ENCODE assay signal across 8 mouse cellular contexts in the genomic region with DNA sequence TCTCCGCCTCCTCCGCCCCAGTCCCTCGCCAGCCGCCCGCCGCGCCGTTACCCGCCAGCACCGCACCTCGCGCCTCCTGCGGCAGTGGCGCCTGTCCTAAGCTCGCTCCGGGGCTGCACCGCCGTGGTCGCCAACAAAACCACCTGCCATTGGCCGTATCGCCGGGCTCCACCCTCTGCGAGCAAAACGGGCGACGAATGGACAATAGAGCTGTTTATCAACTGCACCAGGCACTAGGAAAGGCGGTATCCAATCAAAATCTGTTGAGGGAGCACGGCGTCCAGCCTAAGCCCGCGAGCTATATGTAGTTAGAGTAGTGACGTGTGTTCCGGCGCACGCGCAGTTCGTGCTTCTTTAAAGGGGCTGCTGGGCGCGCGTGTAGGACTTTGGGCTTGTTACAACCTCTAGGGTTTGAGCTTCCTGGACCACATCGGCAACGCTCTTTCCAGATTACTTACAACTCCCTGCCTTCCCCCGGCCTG. TPM values are rescaled to one million over a fixed set of nuclear protein-coding genes. Genes with fewer than 3 reads are reported as not detected.
DNase-seq lines count a peak whose midpoint lies in the region; ATAC-seq and TF ChIP-seq lines count a peak whose summit lies in the region.

A gene (minus strand): TSS at position 131 of the 482 bp plus-strand sequence.

- intact Hi-C loops in heart, postnatal 36 days (cut with DNase I) = no loop called here

- H3K4me1 ChIP-seq in G1E (ENCODE audit: insufficient read depth, low read depth, low read length) = peaks cover 61% of the 10 kb centered on the region
- H3K4me1 ChIP-seq in forebrain, embryonic 16.5 days (replicated peaks; ENCODE audit: control insufficient read depth, insufficient read depth, low read length) = peaks cover 17% of the 10 kb centered on the region
- H3K4me1 ChIP-seq in lung, embryonic 14.5 days (ENCODE audit: insufficient read depth) = peaks cover 8% of the 10 kb centered on the region
- H3K4me1 ChIP-seq in olfactory bulb, adult 2 months (ENCODE audit: control insufficient read depth, insufficient read depth, low read length) = peaks cover 2% of the 10 kb centered on the region
- 0 out of 2 replicates have a peak, but pooled peaks cover 2% of the 10 kb centered on the region for H3K4me1 ChIP-seq in thymus, adult 2 months (replicated peaks; ENCODE audit: control insufficient read depth, insufficient read depth, low read length)

- WGBS in forebrain, embryonic 16.5 days = under 1% methylated on average over 41 of the region's 43 CpGs
- WGBS in lung, embryonic 14.5 days = under 1% methylated on average over 40 of the region's 43 CpGs
- WGBS in olfactory bulb, adult 2 months = under 1% methylated on average over 43 of the region's 43 CpGs
- under 1% methylated on average over 43 of the region's 43 CpGs for WGBS in thymus, adult 2 months

- DNase-seq in G1E (ENCODE audit: low spot score) = peak; percentile 99
- DNase-seq in cerebellum, adult 18-20 months = peak; percentile 97 to 100
- DNase-seq in heart, postnatal 36 days = peak; percentile 100
- DNase-seq in layer of hippocampus, adult 2 months (ENCODE audit: low spot score in 2 of 2) = peak; percentile 97 to 99
- DNase-seq in lung, embryonic 14.5 days = peak; percentile 100
- peak; percentile 99 for DNase-seq in thymus, adult 2 months

- ATAC-seq in G1E (ENCODE audit: extremely low read depth, insufficient number of reproducible peaks, low FRiP score, poor library complexity, severe bottlenecking) = peak; percentile 99
- peak; percentile 99 for ATAC-seq in forebrain, embryonic 16.5 days
- ATAC-seq in lung, embryonic 14.5 days (ENCODE audit: insufficient read depth) = peak; percentile 100

- H3K27me3 ChIP-seq in G1E (ENCODE audit: insufficient read depth, low read length) = no peaks in the 10 kb centered on the region
- no peaks in the 10 kb centered on the region for H3K27me3 ChIP-seq in forebrain, embryonic 16.5 days (replicated peaks; ENCODE audit: control insufficient read depth, insufficient read depth, low read length)
- H3K27me3 ChIP-seq in lung, embryonic 14.5 days (ENCODE audit: insufficient read depth, low read length) = no peaks in the 10 kb centered on the region
- no peaks in the 10 kb centered on the region for H3K27me3 ChIP-seq in thymus, adult 2 months (ENCODE audit: control insufficient read depth, insufficient read depth, low read length)

- no peaks in the 10 kb centered on the region for H3K9me3 ChIP-seq in G1E (replicated peaks)
- H3K9me3 ChIP-seq in forebrain, embryonic 16.5 days (ENCODE audit: control insufficient read depth, low read length) = no peaks in the 10 kb centered on the region
- H3K9me3 ChIP-seq in lung, embryonic 14.5 days (ENCODE audit: low read depth, low read length) = no peaks in the 10 kb centered on the region

- H3K36me3 ChIP-seq in G1E (replicated peaks) = peaks cover 49% of the 10 kb centered on the region
- H3K36me3 ChIP-seq in forebrain, embryonic 16.5 days (ENCODE audit: control insufficient read depth, insufficient read depth) = no peaks in the 10 kb centered on the region
- H3K36me3 ChIP-seq in lung, embryonic 14.5 days (ENCODE audit: insufficient read depth) = peaks cover 2% of the 10 kb centered on the region; the same call in 1 of the 2 replicates
- H3K36me3 ChIP-seq in thymus, adult 2 months (ENCODE audit: control insufficient read depth, insufficient read depth, low read length) = no peaks in the 10 kb centered on the region

- no peak for TF ChIP-seq CTCF in G1E (IDR thresholded peaks at IDR 0.05; ENCODE audit: low read depth, low read length)
- no peak for TF ChIP-seq CTCF in layer of hippocampus, adult 2 months (conservative IDR thresholded peaks at IDR 0.05)
- no peak for TF ChIP-seq CTCF in lung, embryonic 14.5 days (IDR thresholded peaks at IDR 0.05; ENCODE audit: low read depth)
- no peak for TF ChIP-seq CTCF in olfactory bulb, adult 2 months (IDR thresholded peaks at IDR 0.05; ENCODE audit: insufficient read depth, low read depth, low read length)
- no peak for TF ChIP-seq CTCF in thymus, adult 2 months (IDR thresholded peaks at IDR 0.05; ENCODE audit: borderline replicate concordance, control insufficient read depth, extremely low read depth, insufficient read depth, low read length, poor library complexity)

- peak within 1 kb of the TSS; percentile 95 for H3K4me2 ChIP-seq in forebrain, embryonic 16.5 days (ENCODE audit: low read length)
- H3K4me2 ChIP-seq in lung, embryonic 14.5 days = peak within 1 kb of the TSS; percentile 78

- H3K27ac ChIP-seq in forebrain, embryonic 16.5 days (ENCODE audit: low read length) = peak within 1 kb of the TSS; percentile 84
- peak within 1 kb of the TSS; percentile 93 for H3K27ac ChIP-seq in layer of hippocampus, adult 2 months
- peak within 1 kb of the TSS; percentile 93 for H3K27ac ChIP-seq in lung, embryonic 14.5 days (ENCODE audit: low read depth)
- peak within 1 kb of the TSS; percentile 63 for H3K27ac ChIP-seq in olfactory bulb, adult 2 months (ENCODE audit: insufficient read depth, low read depth, low read length)
- peak within 1 kb of the TSS; percentile 69 for H3K27ac ChIP-seq in thymus, adult 2 months (ENCODE audit: control insufficient read depth, insufficient read depth, low read length)

- H3K4me3 ChIP-seq in G1E (ENCODE audit: low read depth, low read length) = peak within 1 kb of the TSS; percentile 94
- H3K4me3 ChIP-seq in forebrain, embryonic 16.5 days (replicated peaks; ENCODE audit: low read length) = peak within 1 kb of the TSS; percentile 77
- peak within 1 kb of the TSS; percentile 98 for H3K4me3 ChIP-seq in layer of hippocampus, adult 2 months
- peak within 1 kb of the TSS; percentile 95 for H3K4me3 ChIP-seq in lung, embryonic 14.5 days (ENCODE audit: low read depth, low read length)
- peak within 1 kb of the TSS; percentile 92 for H3K4me3 ChIP-seq in olfactory bulb, adult 2 months (ENCODE audit: insufficient read depth, low read depth, low read length)
- peak within 1 kb of the TSS; percentile 80 for H3K4me3 ChIP-seq in thymus, adult 2 months (ENCODE audit: control insufficient read depth, insufficient read depth, low read length)

- H3K9ac ChIP-seq in forebrain, embryonic 16.5 days (replicated peaks; ENCODE audit: low read depth, low read length) = peak within 1 kb of the TSS; percentile 76
- H3K9ac ChIP-seq in lung, embryonic 14.5 days = peak within 1 kb of the TSS; percentile 91

- TF ChIP-seq POLR2A in olfactory bulb, adult 2 months (IDR thresholded peaks at IDR 0.05; ENCODE audit: insufficient read depth, low read depth, low read length) = peak; percentile 71
- peak; percentile 92 for TF ChIP-seq POLR2A in thymus, adult 2 months (IDR thresholded peaks at IDR 0.05; ENCODE audit: control insufficient read depth, extremely low read depth, insufficient read depth, low read length, poor library complexity)

RNA-seq across cellular contexts. Expression of the gene that starts here (rescaled TPM):
- total RNA-seq in G1E (2014; fragmentation: Nextera tagmentation) (96.6 and 138 TPM in 2 replicates), G1E (2017) (146 and 158 TPM in 2 replicates)
- polyA plus RNA-seq in G1E (2012) = 59.5 and 84.7 TPM in 2 replicates
- polyA plus RNA-seq in forebrain, embryonic 16.5 days (2015; fragmentation: Nextera tagmentation; extraction: Ambion mirVana) = 361 and 363 TPM in 2 replicates
- 100 to 1,000 TPM; 181 to 193 TPM for total RNA-seq in heart, postnatal 36 days (2021)
- total RNA-seq in layer of hippocampus, adult 2 months (2021) = 100 to 1,000 TPM; 106 to 119 TPM
- 132 and 141 TPM in 2 replicates for polyA plus RNA-seq in lung, embryonic 14.5 days (2014; fragmentation: Nextera tagmentation; extraction: Ambion mirVana)
- not detected in 2 replicates for polyA plus RNA-seq in olfactory bulb, adult 2 months (2012; ENCODE audit: insufficient read depth, insufficient read length, low replicate concordance, missing spikeins)
- polyA plus RNA-seq in thymus, adult 2 months (2012; rRNA removed) = 107 and 120 TPM in 2 replicates

Comparison
In these comparisons a context has a peak if more than half of its experiments do, and no peak if none do; other contexts are left out.
1. Peak in every context shown above with its lines: DNase-seq, ATAC-seq, H3K4me3 ChIP-seq and H3K27ac ChIP-seq.